Mouse (Mus musculus) thymus, adult 2 months (tissue): ENCODE results near the gene Mmd.

Source experiments
- CTCF ChIP-seq: fragments of 200-500 bp; IDR thresholded peaks from 2 replicates; pipeline ENCODE4 v1.5.1; 2012; ENCODE audit warnings: mild to moderate bottlenecking, control low read depth, low read length, moderate library complexity, borderline replicate concordance; ENCODE audit not compliant: control insufficient read depth, poor library complexity, insufficient read depth; ENCODE audit errors: extremely low read depth
- POLR2A ChIP-seq: fragments of 200-500 bp; IDR thresholded peaks from 2 replicates; pipeline ENCODE4 v1.6.1; 2012; ENCODE audit warnings: mild to moderate bottlenecking, low read length, control low read depth, moderate library complexity; ENCODE audit not compliant: control insufficient read depth, poor library complexity, insufficient read depth; ENCODE audit errors: extremely low read depth

DNA sequence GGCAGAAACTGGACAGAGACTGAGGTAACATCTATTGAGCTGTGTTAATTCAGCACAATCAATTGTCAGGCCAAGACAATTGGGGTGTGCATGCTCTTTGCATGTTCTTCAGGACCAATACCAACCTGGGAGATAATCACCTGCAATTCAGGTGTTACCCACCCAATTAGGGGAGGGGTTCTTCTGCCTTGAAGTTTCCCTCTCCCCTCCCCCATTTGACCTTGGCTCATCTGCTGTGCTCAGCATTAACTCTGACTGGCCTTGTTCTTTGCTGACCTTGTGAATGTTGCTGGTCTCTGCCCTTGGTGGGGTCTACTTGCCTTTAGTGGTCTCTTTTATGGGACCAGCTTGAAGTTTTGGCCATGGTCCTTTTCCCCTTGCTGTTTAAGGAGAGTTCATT lies 19.5 kb upstream of the Mmd start:
- TF ChIP-seq CTCF, result no peak
- TF ChIP-seq POLR2A, result no peak
